Mouse (Mus musculus): ENCODE results near the gene Snx30. TPM values are rescaled to one million over a fixed set of nuclear protein-coding genes. Genes with fewer than 3 reads are reported as not detected.

Gene Snx30
- total RNA-seq, 1 experiment from 2014 or later, result 28.8 TPM

Other genes starting within 250 kb of the Snx30 start
- gene Hsdl2, start 224.3 kb upstream of the Snx30 start, total RNA-seq (2017), result 30.1 and 46.0 TPM in 2 replicates
- gene E130308A19Rik, start 179.6 kb upstream of the Snx30 start, total RNA-seq (2017), result 6.6 and 11.1 TPM in 2 replicates
- gene Inip, start 4.3 kb upstream of the Snx30 start, total RNA-seq (2017), result 70.6 and 76.9 TPM in 2 replicates
- not detected in 2 replicates for gene Slc46a2, start 109.2 kb downstream of the Snx30 start, total RNA-seq (2017)
- gene Mup4, start 154.9 kb downstream of the Snx30 start, total RNA-seq (2017), result not detected in 2 replicates
- not detected in 2 replicates for gene Mup6, start 158.5 kb downstream of the Snx30 start, total RNA-seq (2017)